Comparison of ENCODE assay signal across 13 mouse cellular contexts in genomic region chr9:106377247-106377646, GRCm38 (mm10). TPM values are rescaled to one million over a fixed set of nuclear protein-coding genes. Genes with fewer than 3 reads are reported as not detected.
A peak's percentile ranks its signal among the peaks of the same experiment; 100 is the strongest.
DNase-seq lines count a peak whose midpoint lies in the region; ATAC-seq and TF ChIP-seq lines count a peak whose summit lies in the region.
"Had no signal": no experiment of that assay in that cellular context is flagged by ENCODE, and none has a peak within 500 bp of the region (broad histone marks: within the 10 kb centered on the region; RNA-seq: fewer than 3 reads in every experiment).

No protein-coding gene starts in this region.

- WGBS in forebrain, embryonic 10.5 days: 91% methylated on average over 8 of the region's 8 CpGs
- WGBS in forebrain, embryonic 11.5 days: 90% methylated on average over 8 of the region's 8 CpGs
- 80% methylated on average over 8 of the region's 8 CpGs for WGBS in stomach, postnatal 0 days
- 86% methylated on average over 8 of the region's 8 CpGs for WGBS in midbrain, postnatal 0 days

- no peak overlapping the region for H3K4me3 ChIP-seq in forebrain, embryonic 10.5 days
- no peak overlapping the region for H3K4me3 ChIP-seq in forebrain, embryonic 11.5 days (ENCODE audit: low read depth, low read length)
- no peak overlapping the region for H3K4me3 ChIP-seq in stomach, postnatal 0 days (ENCODE audit: low read depth, low read length)
- no peak overlapping the region for H3K4me3 ChIP-seq in midbrain, postnatal 0 days (ENCODE audit: low read depth, low read length)
- H3K4me3 ChIP-seq: neural tube, embryonic 15.5 days; stomach, embryonic 15.5 days had no signal

- H3K27ac ChIP-seq in forebrain, embryonic 10.5 days: 0 out of 2 replicates have a peak overlapping the region, but pooled peaks have one; percentile 1
- H3K27ac ChIP-seq in forebrain, embryonic 11.5 days (ENCODE audit: low read depth, low read length): no peak overlapping the region
- H3K27ac ChIP-seq in stomach, postnatal 0 days (replicated peaks): peak overlapping the region; percentile 78
- H3K27ac ChIP-seq in midbrain, postnatal 0 days (ENCODE audit: low read depth, low read length): no peak overlapping the region
- H3K27ac ChIP-seq: neural tube, embryonic 15.5 days had no signal

- H3K4me2 ChIP-seq in forebrain, embryonic 11.5 days (ENCODE audit: low read depth, low read length, severe bottlenecking): no peak overlapping the region
- H3K4me2 ChIP-seq in stomach, postnatal 0 days (replicated peaks; ENCODE audit: low read depth): no peak overlapping the region
- no peak overlapping the region for H3K4me2 ChIP-seq in midbrain, postnatal 0 days (ENCODE audit: low read depth, low read length, poor library complexity, severe bottlenecking)
- H3K4me2 ChIP-seq: neural tube, embryonic 15.5 days; stomach, embryonic 15.5 days had no signal

- TF ChIP-seq EP300 in stomach, postnatal 0 days (optimal IDR thresholded peaks at IDR 0.05): no peak

- peaks cover 37% of the 10 kb centered on the region for H3K4me1 ChIP-seq in forebrain, embryonic 10.5 days
- H3K4me1 ChIP-seq in forebrain, embryonic 11.5 days (replicated peaks; ENCODE audit: control insufficient read depth, insufficient read depth, low read length): no peaks in the 10 kb centered on the region
- H3K4me1 ChIP-seq in stomach, postnatal 0 days (replicated peaks; ENCODE audit: control insufficient read depth, insufficient read depth): no peaks in the 10 kb centered on the region
- H3K4me1 ChIP-seq in midbrain, postnatal 0 days (ENCODE audit: insufficient read depth, low read length): no peaks in the 10 kb centered on the region

- DNase-seq in forebrain, embryonic 10.5 days (ENCODE audit: extremely low spot score, low spot score): no peak
- no peak for DNase-seq in forebrain, embryonic 11.5 days (ENCODE audit: low spot score)
- DNase-seq in layer of hippocampus, adult 11-12 months (ENCODE audit: low spot score): peak; percentile 73
- no peak for DNase-seq in layer of hippocampus, adult 9-10 months (ENCODE audit: low spot score)
- peak; percentile 64 for DNase-seq in right cerebral cortex, adult 18-20 months
- DNase-seq in right cerebral cortex, postnatal 36 days (ENCODE audit: low spot score in 2 of 2): no peak
- no peak for DNase-seq in stomach, postnatal 0 days (ENCODE audit: low spot score)
- DNase-seq in midbrain, postnatal 0 days (ENCODE audit: low spot score): no peak
- DNase-seq: heart, postnatal 14 days; kidney, adult 18-20 months had no signal

- ATAC-seq in forebrain, embryonic 11.5 days (replicated peaks; ENCODE audit: low FRiP score): no peak
- ATAC-seq in stomach, postnatal 0 days (ENCODE audit: low FRiP score, low TSS enrichment): 0 out of 2 replicates have a peak, but pooled peaks have one; percentile 9
- no peak for ATAC-seq in midbrain, postnatal 0 days (ENCODE audit: low FRiP score)

- peaks cover 64% of the 10 kb centered on the region for H3K36me3 ChIP-seq in forebrain, embryonic 10.5 days (replicated peaks)
- H3K36me3 ChIP-seq in forebrain, embryonic 11.5 days (ENCODE audit: control insufficient read depth, insufficient read depth, low read length): peaks cover 4% of the 10 kb centered on the region; the same call in 1 of the 2 replicates
- H3K36me3 ChIP-seq in stomach, postnatal 0 days (ENCODE audit: control insufficient read depth, insufficient read depth, low read length): peaks cover 19% of the 10 kb centered on the region
- peaks cover 40% of the 10 kb centered on the region for H3K36me3 ChIP-seq in midbrain, postnatal 0 days (ENCODE audit: insufficient read depth, low read length)

- no peak for TF ChIP-seq CTCF in stomach, postnatal 0 days (IDR thresholded peaks at IDR 0.05; ENCODE audit: low read depth)
- TF ChIP-seq CTCF in midbrain, postnatal 0 days (IDR thresholded peaks at IDR 0.05): no peak

- no peaks in the 10 kb centered on the region for H3K9me3 ChIP-seq in forebrain, embryonic 10.5 days
- H3K9me3 ChIP-seq in forebrain, embryonic 11.5 days (ENCODE audit: control insufficient read depth, low read length): no peaks in the 10 kb centered on the region
- H3K9me3 ChIP-seq in stomach, postnatal 0 days (ENCODE audit: control insufficient read depth, low read length): no peaks in the 10 kb centered on the region
- no peaks in the 10 kb centered on the region for H3K9me3 ChIP-seq in midbrain, postnatal 0 days (ENCODE audit: low read length)
- H3K9me3 ChIP-seq: neural tube, embryonic 15.5 days; stomach, embryonic 15.5 days had no signal

- no peak overlapping the region for H3K9ac ChIP-seq in forebrain, embryonic 11.5 days (ENCODE audit: low read length)
- no peak overlapping the region for H3K9ac ChIP-seq in stomach, postnatal 0 days (ENCODE audit: low read length)
- no peak overlapping the region for H3K9ac ChIP-seq in midbrain, postnatal 0 days (replicated peaks; ENCODE audit: low read length, poor library complexity, severe bottlenecking)
- H3K9ac ChIP-seq: neural tube, embryonic 15.5 days; stomach, embryonic 15.5 days had no signal

- H3K27me3 ChIP-seq in forebrain, embryonic 10.5 days (ENCODE audit: poor library complexity, severe bottlenecking): no peaks in the 10 kb centered on the region
- H3K27me3 ChIP-seq in forebrain, embryonic 11.5 days (ENCODE audit: control insufficient read depth, insufficient read depth, low read length): no peaks in the 10 kb centered on the region
- no peaks in the 10 kb centered on the region for H3K27me3 ChIP-seq in stomach, postnatal 0 days (ENCODE audit: control insufficient read depth, insufficient read depth, low read length)
- H3K27me3 ChIP-seq in midbrain, postnatal 0 days (ENCODE audit: insufficient read depth, low read length): no peaks in the 10 kb centered on the region
- H3K27me3 ChIP-seq: neural tube, embryonic 15.5 days; Patski; stomach, embryonic 15.5 days had no signal

RNA-seq across cellular contexts. Expression of gene Dusp7, which starts 8.8 kb away (rescaled TPM):
- 17.6 and 18.9 TPM in 2 replicates for polyA plus RNA-seq in forebrain, embryonic 10.5 days (2016; fragmentation: Nextera tagmentation; extraction: Ambion mirVana)
- polyA plus RNA-seq in forebrain, embryonic 11.5 days (2014; fragmentation: Nextera tagmentation; extraction: Ambion mirVana): 26.8 and 27.6 TPM in 2 replicates
- polyA plus RNA-seq in stomach, postnatal 0 days (2015; fragmentation: Nextera tagmentation; extraction: Ambion mirVana): 12.3 and 12.7 TPM in 2 replicates
- 62.9 and 79.2 TPM in 2 replicates for total RNA-seq in midbrain, postnatal 0 days (2014; rRNA removed)
- 18.4 and 19.4 TPM in 2 replicates for polyA plus RNA-seq in midbrain, postnatal 0 days (2015; fragmentation: Nextera tagmentation; extraction: Ambion mirVana)

RNA-seq across cellular contexts. Expression of gene Rpl29, which starts 52.0 kb away (rescaled TPM):
- 1,043 and 1,081 TPM in 2 replicates for polyA plus RNA-seq in forebrain, embryonic 10.5 days (2016; fragmentation: Nextera tagmentation; extraction: Ambion mirVana)
- 879 and 889 TPM in 2 replicates for polyA plus RNA-seq in forebrain, embryonic 11.5 days (2014; fragmentation: Nextera tagmentation; extraction: Ambion mirVana)
- 810 and 847 TPM in 2 replicates for polyA plus RNA-seq in stomach, postnatal 0 days (2015; fragmentation: Nextera tagmentation; extraction: Ambion mirVana)
- total RNA-seq in midbrain, postnatal 0 days (2014; rRNA removed): 795 and 936 TPM in 2 replicates
- 645 TPM in 2 replicates for polyA plus RNA-seq in midbrain, postnatal 0 days (2015; fragmentation: Nextera tagmentation; extraction: Ambion mirVana)

Comparison
In these comparisons a context has a peak if more than half of its experiments do, and no peak if none do; other contexts are left out.
1. DNase-seq: peak in layer of hippocampus, adult 11-12 months (single experiment) and right cerebral cortex, adult 18-20 months (single experiment); none in forebrain, embryonic 10.5 days (single experiment), forebrain, embryonic 11.5 days (single experiment), layer of hippocampus, adult 9-10 months (single experiment), right cerebral cortex, postnatal 36 days (0 of 2), stomach, postnatal 0 days (single experiment) and midbrain, postnatal 0 days (single experiment).
2. H3K27ac ChIP-seq: peak in forebrain, embryonic 10.5 days (single experiment) and stomach, postnatal 0 days (single experiment); none in forebrain, embryonic 11.5 days (single experiment) and midbrain, postnatal 0 days (single experiment).